Comparison of ENCODE assay signal across 10 mouse cellular contexts in the genomic region with DNA sequence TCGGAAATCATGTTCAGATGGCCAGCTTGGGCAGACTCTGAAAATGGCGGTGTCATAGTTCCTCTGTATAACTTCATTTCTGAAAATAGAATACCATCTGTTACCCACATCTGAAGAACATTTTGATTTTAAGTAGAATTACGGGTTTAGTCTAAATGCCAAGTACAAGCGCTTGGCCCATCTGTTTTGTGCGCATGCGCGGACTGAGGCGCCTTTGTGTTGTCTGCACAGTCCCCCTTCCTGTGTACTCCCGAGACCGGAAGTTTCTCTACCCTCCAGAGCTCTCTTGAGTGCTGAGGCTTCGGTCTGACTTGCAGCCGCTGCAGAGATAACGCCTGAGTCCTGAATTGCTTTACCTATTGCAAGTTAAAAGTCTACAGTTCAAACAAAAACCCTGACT. TPM values are rescaled to one million over a fixed set of nuclear protein-coding genes. Genes with fewer than 3 reads are reported as not detected.
DNase-seq lines count a peak whose midpoint lies in the region; ATAC-seq lines count a peak whose summit lies in the region.
"Had no signal": no experiment of that assay in that cellular context is flagged by ENCODE, and none has a peak within 500 bp of the region (broad histone marks: within the 10 kb centered on the region; RNA-seq: fewer than 3 reads in every experiment).

No protein-coding gene starts in this region.

- DNase-seq in forebrain, embryonic 14.5 days (ENCODE audit: low spot score), result peak; percentile 74
- DNase-seq in forebrain, embryonic 11.5 days (ENCODE audit: low spot score), result no peak
- DNase-seq in CD4-positive helper T cell, adult 2 months (ENCODE audit: low read depth, low spot score), result peak; percentile 90
- DNase-seq in cerebellum, postnatal 36 days, result peak; percentile 70 to 73
- peak; percentile 86 to 94 for DNase-seq in left cerebral cortex, postnatal 14 days (ENCODE audit: low spot score in 2 of 2)
- peak; percentile 31 for DNase-seq in yolk sac, embryonic 10.5 days (ENCODE audit: low spot score)
- no peak for DNase-seq in kidney, adult 8-10 months
- DNase-seq in midbrain, embryonic 14.5 days, result no peak

- H3K4me2 ChIP-seq in forebrain, embryonic 14.5 days (ENCODE audit: low read length), result no peak overlapping the region
- H3K4me2 ChIP-seq in forebrain, embryonic 11.5 days (ENCODE audit: low read depth, low read length, severe bottlenecking), result no peak overlapping the region
- no peak overlapping the region for H3K4me2 ChIP-seq in midbrain, embryonic 14.5 days (ENCODE audit: low read length)

- H3K27me3 ChIP-seq in forebrain, embryonic 14.5 days (replicated peaks; ENCODE audit: control insufficient read depth, insufficient read depth, low read length), result no peaks in the 10 kb centered on the region
- no peaks in the 10 kb centered on the region for H3K27me3 ChIP-seq in forebrain, embryonic 11.5 days (ENCODE audit: control insufficient read depth, insufficient read depth, low read length)
- no peaks in the 10 kb centered on the region for H3K27me3 ChIP-seq in midbrain, embryonic 14.5 days (ENCODE audit: control insufficient read depth, insufficient read depth, low read length)

- no peak for ATAC-seq in forebrain, embryonic 14.5 days
- no peak for ATAC-seq in forebrain, embryonic 11.5 days (replicated peaks; ENCODE audit: low FRiP score)
- ATAC-seq in midbrain, embryonic 14.5 days (ENCODE audit: low FRiP score, low TSS enrichment), result no peak

- peaks cover 45% of the 10 kb centered on the region for H3K36me3 ChIP-seq in forebrain, embryonic 14.5 days (ENCODE audit: control insufficient read depth, insufficient read depth, low read length)
- peaks cover 34% of the 10 kb centered on the region for H3K36me3 ChIP-seq in forebrain, embryonic 11.5 days (ENCODE audit: control insufficient read depth, insufficient read depth, low read length)
- H3K36me3 ChIP-seq in midbrain, embryonic 14.5 days (ENCODE audit: control insufficient read depth, insufficient read depth, low read length), result peaks cover 42% of the 10 kb centered on the region

- peak overlapping the region; percentile 41; the same call in 1 of the 2 replicates for H3K27ac ChIP-seq in forebrain, embryonic 14.5 days (ENCODE audit: low read depth, low read length)
- no peak overlapping the region for H3K27ac ChIP-seq in forebrain, embryonic 11.5 days (ENCODE audit: low read depth, low read length)
- H3K27ac ChIP-seq in midbrain, embryonic 14.5 days (replicated peaks; ENCODE audit: low read depth, low read length), result no peak overlapping the region
- H3K27ac ChIP-seq: liver, embryonic 14.5 days had no signal

- peaks cover 8% of the 10 kb centered on the region; the same call in 1 of the 2 replicates for H3K9me3 ChIP-seq in forebrain, embryonic 14.5 days (replicated peaks; ENCODE audit: control insufficient read depth, low read length)
- peaks cover 17% of the 10 kb centered on the region for H3K9me3 ChIP-seq in forebrain, embryonic 11.5 days (ENCODE audit: control insufficient read depth, low read length)
- peaks cover 10% of the 10 kb centered on the region for H3K9me3 ChIP-seq in midbrain, embryonic 14.5 days (ENCODE audit: control insufficient read depth, low read length)

- peaks cover 6% of the 10 kb centered on the region for H3K4me1 ChIP-seq in forebrain, embryonic 14.5 days (ENCODE audit: control insufficient read depth, insufficient read depth, low read length)
- H3K4me1 ChIP-seq in forebrain, embryonic 11.5 days (replicated peaks; ENCODE audit: control insufficient read depth, insufficient read depth, low read length), result peaks cover 4% of the 10 kb centered on the region; the same call in 1 of the 2 replicates
- H3K4me1 ChIP-seq in midbrain, embryonic 14.5 days (ENCODE audit: control insufficient read depth, insufficient read depth, low read length), result peaks cover 6% of the 10 kb centered on the region

- H3K9ac ChIP-seq in forebrain, embryonic 14.5 days (ENCODE audit: low read length), result no peak overlapping the region
- H3K9ac ChIP-seq in forebrain, embryonic 11.5 days (ENCODE audit: low read length), result no peak overlapping the region
- H3K9ac ChIP-seq in midbrain, embryonic 14.5 days (replicated peaks; ENCODE audit: low read length), result no peak overlapping the region
- H3K9ac ChIP-seq: liver, embryonic 14.5 days had no signal

- WGBS in forebrain, embryonic 14.5 days, result 87% methylated on average over 13 of the region's 13 CpGs
- 94% methylated on average over 13 of the region's 13 CpGs for WGBS in forebrain, embryonic 11.5 days
- 98% methylated on average over 13 of the region's 13 CpGs for WGBS in midbrain, embryonic 14.5 days

- H3K4me3 ChIP-seq in forebrain, embryonic 14.5 days (ENCODE audit: low read depth, low read length), result no peak overlapping the region
- no peak overlapping the region for H3K4me3 ChIP-seq in forebrain, embryonic 11.5 days (ENCODE audit: low read depth, low read length)
- no peak overlapping the region for H3K4me3 ChIP-seq in midbrain, embryonic 14.5 days (replicated peaks; ENCODE audit: low read depth, low read length)
- H3K4me3 ChIP-seq: erythroblast, embryonic 14.5 days had no signal

- intact Hi-C loops in left cerebral cortex, postnatal 14 days (cut with DNase I), result no loop called here

RNA-seq across cellular contexts. Expression of a gene that starts 4.7 kb away (rescaled TPM):
- polyA plus RNA-seq in forebrain, embryonic 14.5 days (2014; fragmentation: Nextera tagmentation; extraction: Ambion mirVana), result 123 and 140 TPM in 2 replicates
- polyA plus RNA-seq in forebrain, embryonic 11.5 days (2014; fragmentation: Nextera tagmentation; extraction: Ambion mirVana), result 121 and 124 TPM in 2 replicates
- 10 to 100 TPM; 54.8 to 67.7 TPM for total RNA-seq in left cerebral cortex, postnatal 14 days (2021)
- polyA plus RNA-seq in midbrain, embryonic 14.5 days (2014; fragmentation: Nextera tagmentation; extraction: Ambion mirVana), result 86.6 and 101 TPM in 2 replicates
- polyA plus RNA-seq: erythroblast, embryonic 14.5 days had no signal

RNA-seq across cellular contexts. Expression of a gene that starts 9.0 kb away (rescaled TPM):
- 18.7 and 20.3 TPM in 2 replicates for polyA plus RNA-seq in forebrain, embryonic 14.5 days (2014; fragmentation: Nextera tagmentation; extraction: Ambion mirVana)
- 12.8 and 13.8 TPM in 2 replicates for polyA plus RNA-seq in forebrain, embryonic 11.5 days (2014; fragmentation: Nextera tagmentation; extraction: Ambion mirVana)
- total RNA-seq in left cerebral cortex, postnatal 14 days (2021), result 1 to 10 TPM; 5.6 to 6.5 TPM
- 17.5 and 21.1 TPM in 2 replicates for polyA plus RNA-seq in midbrain, embryonic 14.5 days (2014; fragmentation: Nextera tagmentation; extraction: Ambion mirVana)
- polyA plus RNA-seq: erythroblast, embryonic 14.5 days had no signal

RNA-seq across cellular contexts. Expression of a gene that starts 9.1 kb away (rescaled TPM):
- polyA plus RNA-seq in forebrain, embryonic 14.5 days (2014; fragmentation: Nextera tagmentation; extraction: Ambion mirVana), result 2.0 and 2.7 TPM in 2 replicates
- polyA plus RNA-seq in forebrain, embryonic 11.5 days (2014; fragmentation: Nextera tagmentation; extraction: Ambion mirVana), result 1.9 and 2.9 TPM in 2 replicates
- under 1 TPM in 1 of 2 experiments, not detected in 1; 0.59 TPM for total RNA-seq in left cerebral cortex, postnatal 14 days (2021)
- polyA plus RNA-seq in midbrain, embryonic 14.5 days (2014; fragmentation: Nextera tagmentation; extraction: Ambion mirVana), result 1.7 and 1.8 TPM in 2 replicates
- polyA plus RNA-seq: erythroblast, embryonic 14.5 days had no signal

RNA-seq across cellular contexts. Expression of a gene that starts 22.4 kb away (rescaled TPM):
- 4.6 and 7.7 TPM in 2 replicates for polyA plus RNA-seq in forebrain, embryonic 14.5 days (2014; fragmentation: Nextera tagmentation; extraction: Ambion mirVana)
- 12.6 and 15.3 TPM in 2 replicates for polyA plus RNA-seq in forebrain, embryonic 11.5 days (2014; fragmentation: Nextera tagmentation; extraction: Ambion mirVana)
- total RNA-seq in left cerebral cortex, postnatal 14 days (2021), result 10 to 100 TPM; 29.8 to 35.3 TPM
- polyA plus RNA-seq in midbrain, embryonic 14.5 days (2014; fragmentation: Nextera tagmentation; extraction: Ambion mirVana), result 10.7 and 11.7 TPM in 2 replicates
- polyA plus RNA-seq: erythroblast, embryonic 14.5 days had no signal

RNA-seq across cellular contexts. Expression of a gene that starts 26.6 kb away (rescaled TPM):
- polyA plus RNA-seq in forebrain, embryonic 14.5 days (2014; fragmentation: Nextera tagmentation; extraction: Ambion mirVana), result 13.6 and 13.8 TPM in 2 replicates
- 6.6 and 7.5 TPM in 2 replicates for polyA plus RNA-seq in forebrain, embryonic 11.5 days (2014; fragmentation: Nextera tagmentation; extraction: Ambion mirVana)
- total RNA-seq in left cerebral cortex, postnatal 14 days (2021), result 1 to 10 TPM; 2.7 to 4.3 TPM
- polyA plus RNA-seq in midbrain, embryonic 14.5 days (2014; fragmentation: Nextera tagmentation; extraction: Ambion mirVana), result 11.3 and 11.6 TPM in 2 replicates
- polyA plus RNA-seq: erythroblast, embryonic 14.5 days had no signal

Comparison
In these comparisons a context has a peak if more than half of its experiments do, and no peak if none do; other contexts are left out.
1. DNase-seq: peak in forebrain, embryonic 14.5 days (single experiment), CD4-positive helper T cell, adult 2 months (single experiment), cerebellum, postnatal 36 days (2 of 2), left cerebral cortex, postnatal 14 days (2 of 2) and yolk sac, embryonic 10.5 days (single experiment); none in forebrain, embryonic 11.5 days (single experiment), kidney, adult 8-10 months (0 of 2) and midbrain, embryonic 14.5 days (single experiment).